Mouse (Mus musculus): ENCODE data around the gene Brd7. TPM values are rescaled to one million over a fixed set of nuclear protein-coding genes. Genes with fewer than 3 reads are reported as not detected.
A peak's percentile ranks its signal among the peaks of the same experiment; 100 is the strongest.

The Brd7 gene
- polyA plus RNA-seq, 1 experiment from 2014 or later = 88.3 TPM

GRCm38 (mm10) chr8:88383164-88383556 lies 21.2 kb upstream of the Brd7 start:
- Histone ChIP-seq H3K4me1 (ENCODE audit: control insufficient read depth, insufficient read depth, low read length) (no peaks in the 10 kb centered on the region), H3K27me3 (ENCODE audit: control insufficient read depth, insufficient read depth, low read length) (no peaks in the 10 kb centered on the region), H3K4me3 (ENCODE audit: low read depth, low read length) (no peak overlapping the region), H3K9ac (ENCODE audit: low read length) (no peak overlapping the region), H3K9me3 (ENCODE audit: control insufficient read depth, low read length) (no peaks in the 10 kb centered on the region), H3K4me2 (ENCODE audit: low read depth) (no peak overlapping the region), H3K27ac (ENCODE audit: low read depth, low read length) (no peak overlapping the region), H3K36me3 (ENCODE audit: control insufficient read depth, insufficient read depth, low read length) (no peaks in the 10 kb centered on the region)
- ATAC-seq (ENCODE audit: insufficient read depth, low FRiP score, low TSS enrichment) = no peak
- 88% methylated on average over 2 of the region's 2 CpGs for WGBS
- no peak for DNase-seq (ENCODE audit: low spot score)

GRCm38 (mm10) chr8:88382311-88383163 lies 20.5 kb upstream of the Brd7 start:
- no peak overlapping the region for H3K9ac ChIP-seq (ENCODE audit: low read length)
- H3K4me2 ChIP-seq (ENCODE audit: low read depth) = no peak overlapping the region
- no peaks in the 10 kb centered on the region for H3K27me3 ChIP-seq (ENCODE audit: control insufficient read depth, insufficient read depth, low read length)
- WGBS = 58% methylated on average over 31 of the region's 31 CpGs
- no peak overlapping the region for H3K4me3 ChIP-seq (ENCODE audit: low read depth, low read length)
- no peaks in the 10 kb centered on the region for H3K36me3 ChIP-seq (ENCODE audit: control insufficient read depth, insufficient read depth, low read length)
- H3K4me1 ChIP-seq (ENCODE audit: control insufficient read depth, insufficient read depth, low read length) = no peaks in the 10 kb centered on the region
- H3K9me3 ChIP-seq (ENCODE audit: control insufficient read depth, low read length) = no peaks in the 10 kb centered on the region
- no peak for ATAC-seq (ENCODE audit: insufficient read depth, low FRiP score, low TSS enrichment)
- DNase-seq (ENCODE audit: low spot score) = peak; percentile 48
- 0 out of 2 replicates have a peak overlapping the region, but pooled peaks have one; percentile 17 for H3K27ac ChIP-seq (ENCODE audit: low read depth, low read length)

- 77% methylated on average over 7 of the region's 7 CpGs for WGBS
- ATAC-seq (ENCODE audit: insufficient read depth, low FRiP score, low TSS enrichment) (no peak), DNase-seq (ENCODE audit: low spot score) (no peak)
- Histone ChIP-seq H3K9me3 (ENCODE audit: control insufficient read depth, low read length) (no peaks in the 10 kb centered on the region), H3K27ac (ENCODE audit: low read depth, low read length) (no peak overlapping the region), H3K4me2 (ENCODE audit: low read depth) (no peak overlapping the region), H3K9ac (ENCODE audit: low read length) (no peak overlapping the region), H3K36me3 (ENCODE audit: control insufficient read depth, insufficient read depth, low read length) (no peaks in the 10 kb centered on the region), H3K4me3 (ENCODE audit: low read depth, low read length) (no peak overlapping the region), H3K27me3 (ENCODE audit: control insufficient read depth, insufficient read depth, low read length) (no peaks in the 10 kb centered on the region), H3K4me1 (ENCODE audit: control insufficient read depth, insufficient read depth, low read length) (peaks cover 3% of the 10 kb centered on the region; the same call in 1 of the 2 replicates)
Observed at GRCm38 (mm10) chr8:88380497-88380896, 18.5 kb upstream of the Brd7 start.

GRCm38 (mm10) chr8:88376836-88377582 lies 15.0 kb upstream of the Brd7 start:
- Histone ChIP-seq H3K4me3 (ENCODE audit: low read depth, low read length) (no peak overlapping the region), H3K27ac (ENCODE audit: low read depth, low read length) (no peak overlapping the region), H3K27me3 (ENCODE audit: control insufficient read depth, insufficient read depth, low read length) (no peaks in the 10 kb centered on the region), H3K9ac (ENCODE audit: low read length) (no peak overlapping the region), H3K9me3 (ENCODE audit: control insufficient read depth, low read length) (no peaks in the 10 kb centered on the region), H3K4me1 (ENCODE audit: control insufficient read depth, insufficient read depth, low read length) (peaks cover 3% of the 10 kb centered on the region; the same call in 1 of the 2 replicates), H3K4me2 (ENCODE audit: low read depth) (no peak overlapping the region), H3K36me3 (ENCODE audit: control insufficient read depth, insufficient read depth, low read length) (no peaks in the 10 kb centered on the region)
- ATAC-seq (ENCODE audit: insufficient read depth, low FRiP score, low TSS enrichment) = no peak
- peak; percentile 37 for DNase-seq (ENCODE audit: low spot score)
- 42% methylated on average over 19 of the region's 19 CpGs for WGBS

- 86% methylated on average over 2 of the region's 2 CpGs for WGBS
- Histone ChIP-seq H3K4me3 (ENCODE audit: low read depth, low read length) (no peak overlapping the region), H3K4me1 (ENCODE audit: control insufficient read depth, insufficient read depth, low read length) (no peaks in the 10 kb centered on the region), H3K9me3 (ENCODE audit: control insufficient read depth, low read length) (no peaks in the 10 kb centered on the region), H3K4me2 (ENCODE audit: low read depth) (no peak overlapping the region), H3K9ac (ENCODE audit: low read length) (no peak overlapping the region), H3K27me3 (ENCODE audit: control insufficient read depth, insufficient read depth, low read length) (no peaks in the 10 kb centered on the region), H3K27ac (ENCODE audit: low read depth, low read length) (no peak overlapping the region), H3K36me3 (ENCODE audit: control insufficient read depth, insufficient read depth, low read length) (no peaks in the 10 kb centered on the region)
- no peak for DNase-seq (ENCODE audit: low spot score)
- ATAC-seq (ENCODE audit: insufficient read depth, low FRiP score, low TSS enrichment) = no peak
Observed at GRCm38 (mm10) chr8:88371522-88371921, 9.5 kb upstream of the Brd7 start.

GRCm38 (mm10) chr8:88369805-88370204 lies 7.8 kb upstream of the Brd7 start:
- Histone ChIP-seq H3K4me1 (ENCODE audit: control insufficient read depth, insufficient read depth, low read length) (no peaks in the 10 kb centered on the region), H3K36me3 (ENCODE audit: control insufficient read depth, insufficient read depth, low read length) (no peaks in the 10 kb centered on the region), H3K4me2 (ENCODE audit: low read depth) (no peak overlapping the region), H3K9me3 (ENCODE audit: control insufficient read depth, low read length) (no peaks in the 10 kb centered on the region), H3K27ac (ENCODE audit: low read depth, low read length) (no peak overlapping the region), H3K4me3 (ENCODE audit: low read depth, low read length) (no peak overlapping the region), H3K27me3 (ENCODE audit: control insufficient read depth, insufficient read depth, low read length) (no peaks in the 10 kb centered on the region), H3K9ac (ENCODE audit: low read length) (no peak overlapping the region)
- no peak for ATAC-seq (ENCODE audit: insufficient read depth, low FRiP score, low TSS enrichment)
- DNase-seq (ENCODE audit: low spot score) = no peak
- WGBS = 73% methylated on average over 3 of the region's 3 CpGs

- no peak overlapping the region for H3K4me3 ChIP-seq (ENCODE audit: low read depth, low read length)
- no peak overlapping the region for H3K27ac ChIP-seq (ENCODE audit: low read depth, low read length)
- no peaks in the 10 kb centered on the region for H3K4me1 ChIP-seq (ENCODE audit: control insufficient read depth, insufficient read depth, low read length)
- WGBS = 21% methylated on average over 6 of the region's 6 CpGs
- H3K9ac ChIP-seq (ENCODE audit: low read length) = no peak overlapping the region
- H3K9me3 ChIP-seq (ENCODE audit: control insufficient read depth, low read length) = no peaks in the 10 kb centered on the region
- H3K27me3 ChIP-seq (ENCODE audit: control insufficient read depth, insufficient read depth, low read length) = no peaks in the 10 kb centered on the region
- H3K4me2 ChIP-seq (ENCODE audit: low read depth) = no peak overlapping the region
- H3K36me3 ChIP-seq (ENCODE audit: control insufficient read depth, insufficient read depth, low read length) = no peaks in the 10 kb centered on the region
- DNase-seq (ENCODE audit: low spot score) (peak; percentile 57), ATAC-seq (ENCODE audit: insufficient read depth, low FRiP score, low TSS enrichment) (no peak)
Observed at GRCm38 (mm10) chr8:88369221-88369620, 7.2 kb upstream of the Brd7 start.

- peak overlapping the region; percentile 92 for H3K4me2 ChIP-seq (ENCODE audit: low read depth)
- DNase-seq (ENCODE audit: low spot score) = no peak
- no peaks in the 10 kb centered on the region for H3K27me3 ChIP-seq (ENCODE audit: control insufficient read depth, insufficient read depth, low read length)
- peaks cover 10% of the 10 kb centered on the region for H3K36me3 ChIP-seq (ENCODE audit: control insufficient read depth, insufficient read depth, low read length)
- H3K4me3 ChIP-seq (ENCODE audit: low read depth, low read length) = peak overlapping the region; percentile 88
- WGBS = 41% methylated on average over 11 of the region's 11 CpGs
- H3K27ac ChIP-seq (ENCODE audit: low read depth, low read length) = no peak overlapping the region
- H3K9ac ChIP-seq (ENCODE audit: low read length) = peak overlapping the region; percentile 93; the same call in 1 of the 2 replicates
- H3K9me3 ChIP-seq (ENCODE audit: control insufficient read depth, low read length) = no peaks in the 10 kb centered on the region
- peaks cover 10% of the 10 kb centered on the region; the same call in 1 of the 2 replicates for H3K4me1 ChIP-seq (ENCODE audit: control insufficient read depth, insufficient read depth, low read length)
- ATAC-seq (ENCODE audit: insufficient read depth, low FRiP score, low TSS enrichment) = no peak
Observed at GRCm38 (mm10) chr8:88362446-88363150, 604 bp upstream of the Brd7 start.

All from neural tube, embryonic 11.5 days (tissue).